Mouse (Mus musculus): ENCODE measurements at regions not wholly inside any gene's neighbourhood (a gene's known extent, or its start where the extent isn't known, plus 50 kb on each side); places are given as distances from the start of the nearest gene placed in this dataset.

GRCm38 (mm10) chr8:15593106-15593505 is 547.2 kb upstream of the BB014433 start:
- TF ChIP-seq CTCF (IDR thresholded peaks at IDR 0.05; ENCODE audit: low read depth, low read length) (no peak), POLR2A (IDR thresholded peaks at IDR 0.05; ENCODE audit: extremely low read depth, insufficient read depth, low read length) (no peak)

All from liver, adult 2 months (tissue).